Mouse (Mus musculus): ENCODE results near the gene Kcnk13.

DNA sequence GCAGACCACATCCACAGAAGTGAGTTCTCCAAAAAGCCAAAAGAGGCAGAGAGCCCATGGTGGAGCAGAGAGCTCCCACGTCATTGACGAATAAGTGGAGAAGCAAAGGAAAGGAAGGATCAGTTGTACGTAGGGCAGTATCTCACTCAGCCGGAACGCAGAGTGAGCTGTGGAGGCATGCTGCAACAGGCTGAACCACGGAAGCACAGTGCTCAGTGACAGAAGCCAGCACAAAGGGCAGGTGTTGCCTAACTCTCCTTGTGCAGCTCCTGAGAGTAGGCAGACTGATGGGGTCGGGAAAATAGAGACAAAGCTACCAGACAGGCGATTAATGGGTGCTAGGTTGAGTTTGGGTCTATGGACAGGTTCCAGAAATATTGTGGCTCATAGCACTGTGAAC lies 77.8 kb downstream of the Kcnk13 start:
- TF ChIP-seq CTCF (IDR thresholded peaks at IDR 0.05; ENCODE audit: insufficient read depth, low read length), result no peak
- TF ChIP-seq POLR2A (IDR thresholded peaks at IDR 0.05; ENCODE audit: borderline replicate concordance, extremely low read depth, low read depth, low read length), result no peak
